ENCODE assay signal across 10 mouse cellular contexts in genomic region chr4:40906298-40906697, GRCm38 (mm10). TPM values are rescaled to one million over a fixed set of nuclear protein-coding genes. Genes with fewer than 3 reads are reported as not detected.
A peak's percentile ranks its signal among the peaks of the same experiment; 100 is the strongest.
DNase-seq lines count a peak whose midpoint lies in the region; ATAC-seq and TF ChIP-seq lines count a peak whose summit lies in the region.
"Had no signal": no experiment of that assay in that cellular context is flagged by ENCODE, and none has a peak within 500 bp of the region (broad histone marks: within the 10 kb centered on the region; RNA-seq: fewer than 3 reads in every experiment).

No protein-coding gene starts in this region.

- no peak overlapping the region for H3K4me3 ChIP-seq in hindbrain, postnatal 0 days (ENCODE audit: low read length)
- H3K4me3 ChIP-seq in hindbrain, embryonic 10.5 days, result no peak overlapping the region
- no peak overlapping the region for H3K4me3 ChIP-seq in lung, postnatal 0 days (ENCODE audit: low read depth, low read length)
- H3K4me3 ChIP-seq: midbrain, embryonic 12.5 days had no signal

- H3K27me3 ChIP-seq in hindbrain, postnatal 0 days (ENCODE audit: insufficient read depth, low read length), result no peaks in the 10 kb centered on the region
- H3K27me3 ChIP-seq in hindbrain, embryonic 10.5 days (ENCODE audit: insufficient read depth, poor library complexity, severe bottlenecking), result no peaks in the 10 kb centered on the region
- no peaks in the 10 kb centered on the region for H3K27me3 ChIP-seq in lung, postnatal 0 days (replicated peaks; ENCODE audit: insufficient read depth, low read length)
- H3K27me3 ChIP-seq: midbrain, embryonic 12.5 days had no signal

- TF ChIP-seq EP300 in lung, postnatal 0 days (IDR thresholded peaks at IDR 0.05), result 0 out of 2 replicates have a peak, but pooled peaks have one; percentile 15

- peak; percentile 70 for TF ChIP-seq CTCF in hindbrain, postnatal 0 days (IDR thresholded peaks at IDR 0.05; ENCODE audit: low read depth)
- peak; percentile 79 for TF ChIP-seq CTCF in lung, postnatal 0 days (IDR thresholded peaks at IDR 0.05)

- no peak overlapping the region for H3K9ac ChIP-seq in hindbrain, postnatal 0 days (replicated peaks; ENCODE audit: low read length)
- no peak overlapping the region for H3K9ac ChIP-seq in lung, postnatal 0 days (replicated peaks; ENCODE audit: low read depth)
- H3K9ac ChIP-seq: midbrain, embryonic 12.5 days had no signal

- no peaks in the 10 kb centered on the region for H3K9me3 ChIP-seq in hindbrain, postnatal 0 days (ENCODE audit: low read length)
- H3K9me3 ChIP-seq in hindbrain, embryonic 10.5 days, result no peaks in the 10 kb centered on the region
- no peaks in the 10 kb centered on the region for H3K9me3 ChIP-seq in lung, postnatal 0 days (ENCODE audit: low read length)
- H3K9me3 ChIP-seq: midbrain, embryonic 12.5 days had no signal

- no peaks in the 10 kb centered on the region for H3K36me3 ChIP-seq in hindbrain, postnatal 0 days (ENCODE audit: insufficient read depth, low read length)
- H3K36me3 ChIP-seq in hindbrain, embryonic 10.5 days, result no peaks in the 10 kb centered on the region
- H3K36me3 ChIP-seq in lung, postnatal 0 days (ENCODE audit: insufficient read depth, low read length), result no peaks in the 10 kb centered on the region
- H3K36me3 ChIP-seq: midbrain, embryonic 12.5 days had no signal

- no peak overlapping the region for H3K4me2 ChIP-seq in hindbrain, postnatal 0 days (ENCODE audit: low read depth, low read length)
- no peak overlapping the region for H3K4me2 ChIP-seq in lung, postnatal 0 days (replicated peaks; ENCODE audit: low read depth, low read length)
- H3K4me2 ChIP-seq: midbrain, embryonic 12.5 days had no signal

- DNase-seq in hindbrain, postnatal 0 days (ENCODE audit: low spot score), result peak; percentile 69
- no peak for DNase-seq in hindbrain, embryonic 10.5 days (ENCODE audit: low spot score)
- peak; percentile 56 for DNase-seq in A20 (ENCODE audit: low read depth, low spot score)
- peak; percentile 40 for DNase-seq in MEL-GATA-1-ER (ENCODE audit: extremely low read depth, low read depth)
- peak; percentile 83 for DNase-seq in lung, postnatal 0 days (ENCODE audit: low spot score)
- no peak for DNase-seq in adrenal gland, adult 8-10 months
- DNase-seq in right cerebral cortex, postnatal 25 days, result no peak
- DNase-seq in left cerebral cortex, adult 18-20 months (ENCODE audit: low spot score in 2 of 2), result no peak
- DNase-seq: cerebellum, adult 9-11 months had no signal

- no peak overlapping the region for H3K27ac ChIP-seq in hindbrain, postnatal 0 days
- H3K27ac ChIP-seq in hindbrain, embryonic 10.5 days, result no peak overlapping the region
- H3K27ac ChIP-seq in lung, postnatal 0 days (ENCODE audit: low read length), result no peak overlapping the region
- H3K27ac ChIP-seq: midbrain, embryonic 12.5 days had no signal

- ATAC-seq in hindbrain, postnatal 0 days, result 0 out of 2 replicates have a peak, but pooled peaks have one; percentile 36
- ATAC-seq in lung, postnatal 0 days, result no peak

- no peaks in the 10 kb centered on the region for H3K4me1 ChIP-seq in hindbrain, postnatal 0 days (ENCODE audit: insufficient read depth, low read length)
- peaks cover 5% of the 10 kb centered on the region; the same call in 1 of the 2 replicates for H3K4me1 ChIP-seq in hindbrain, embryonic 10.5 days (replicated peaks)
- H3K4me1 ChIP-seq in lung, postnatal 0 days (ENCODE audit: insufficient read depth, low read depth, low read length), result no peaks in the 10 kb centered on the region
- H3K4me1 ChIP-seq: midbrain, embryonic 12.5 days had no signal

- WGBS in hindbrain, postnatal 0 days, result 52% methylated on average over 1 of the region's 1 CpGs
- 52% methylated on average over 1 of the region's 1 CpGs for WGBS in hindbrain, embryonic 10.5 days
- 52% methylated on average over 1 of the region's 1 CpGs for WGBS in lung, postnatal 0 days

RNA-seq across cellular contexts. Expression of gene Spink4, which starts 13.6 kb away (rescaled TPM):
- total RNA-seq in hindbrain, postnatal 0 days (2014; rRNA removed), result not detected in 2 replicates
- polyA plus RNA-seq in hindbrain, postnatal 0 days (2015; fragmentation: Nextera tagmentation; extraction: Ambion mirVana), result not detected in 2 replicates
- not detected in 2 replicates for polyA plus RNA-seq in hindbrain, embryonic 10.5 days (2016; fragmentation: Nextera tagmentation; extraction: Ambion mirVana)
- polyA plus RNA-seq in lung, postnatal 0 days (2015; fragmentation: Nextera tagmentation; extraction: Ambion mirVana), result 3.5 and 4.6 TPM in 2 replicates
- total RNA-seq in adrenal gland, adult 8-10 months (2022), result 100 to 1,000 TPM in 2 of 4 experiments, not detected in 2; 117 to 151 TPM
- not detected for total RNA-seq in left cerebral cortex, adult 18-20 months (2021)
- polyA plus RNA-seq: midbrain, embryonic 12.5 days had no signal

RNA-seq across cellular contexts. Expression of gene Bag1, which starts 41.8 kb away (rescaled TPM):
- 57.1 and 78.9 TPM in 2 replicates for total RNA-seq in hindbrain, postnatal 0 days (2014; rRNA removed)
- polyA plus RNA-seq in hindbrain, postnatal 0 days (2015; fragmentation: Nextera tagmentation; extraction: Ambion mirVana), result 183 and 195 TPM in 2 replicates
- polyA plus RNA-seq in hindbrain, embryonic 10.5 days (2016; fragmentation: Nextera tagmentation; extraction: Ambion mirVana), result 198 and 208 TPM in 2 replicates
- polyA plus RNA-seq in lung, postnatal 0 days (2015; fragmentation: Nextera tagmentation; extraction: Ambion mirVana), result 231 and 234 TPM in 2 replicates
- 100 to 1,000 TPM; 187 to 375 (median 251) TPM for total RNA-seq in adrenal gland, adult 8-10 months (2022)
- total RNA-seq in left cerebral cortex, adult 18-20 months (2021), result 100 to 1,000 TPM; 174 to 185 TPM

RNA-seq across cellular contexts. Expression of gene Chmp5, which starts 41.9 kb away (rescaled TPM):
- total RNA-seq in hindbrain, postnatal 0 days (2014; rRNA removed), result 34.4 and 37.0 TPM in 2 replicates
- 131 and 137 TPM in 2 replicates for polyA plus RNA-seq in hindbrain, postnatal 0 days (2015; fragmentation: Nextera tagmentation; extraction: Ambion mirVana)
- 114 and 126 TPM in 2 replicates for polyA plus RNA-seq in hindbrain, embryonic 10.5 days (2016; fragmentation: Nextera tagmentation; extraction: Ambion mirVana)
- polyA plus RNA-seq in lung, postnatal 0 days (2015; fragmentation: Nextera tagmentation; extraction: Ambion mirVana), result 150 and 159 TPM in 2 replicates
- total RNA-seq in adrenal gland, adult 8-10 months (2022), result 100 to 1,000 TPM in 3 of 4 experiments, 10 to 100 TPM in 1; 97.2 to 108 (median 103) TPM
- 10 to 100 TPM; 80.1 to 82.2 TPM for total RNA-seq in left cerebral cortex, adult 18-20 months (2021)

RNA-seq across cellular contexts. Expression of gene B4galt1, which starts 52.5 kb away (rescaled TPM):
- 14.5 and 14.8 TPM in 2 replicates for total RNA-seq in hindbrain, postnatal 0 days (2014; rRNA removed)
- 7.1 and 7.6 TPM in 2 replicates for polyA plus RNA-seq in hindbrain, postnatal 0 days (2015; fragmentation: Nextera tagmentation; extraction: Ambion mirVana)
- polyA plus RNA-seq in hindbrain, embryonic 10.5 days (2016; fragmentation: Nextera tagmentation; extraction: Ambion mirVana), result 15.2 and 18.8 TPM in 2 replicates
- 82.9 and 89.4 TPM in 2 replicates for polyA plus RNA-seq in lung, postnatal 0 days (2015; fragmentation: Nextera tagmentation; extraction: Ambion mirVana)
- 10 to 100 TPM; 58.8 to 94.7 (median 64.4) TPM for total RNA-seq in adrenal gland, adult 8-10 months (2022)
- 1 to 10 TPM; 4.7 to 5.4 TPM for total RNA-seq in left cerebral cortex, adult 18-20 months (2021)

Comparison
In these comparisons a context has a peak if more than half of its experiments do, and no peak if none do; other contexts are left out.
1. DNase-seq: peak in hindbrain, postnatal 0 days (single experiment), A20 (single experiment), MEL-GATA-1-ER (single experiment) and lung, postnatal 0 days (single experiment); none in hindbrain, embryonic 10.5 days (single experiment), adrenal gland, adult 8-10 months (single experiment), right cerebral cortex, postnatal 25 days (single experiment) and left cerebral cortex, adult 18-20 months (0 of 2).